Mouse (Mus musculus) telencephalon, adult 2 months (tissue): Measurements from ENCODE around the gene Hhat.

Experiments used
- DNase-seq: peaks from one replicate; pipeline ENCODE4 v3.0.0-alpha.2; 2011; ENCODE audit warnings: low read depth, low spot score

Gene Hhat

DNA sequence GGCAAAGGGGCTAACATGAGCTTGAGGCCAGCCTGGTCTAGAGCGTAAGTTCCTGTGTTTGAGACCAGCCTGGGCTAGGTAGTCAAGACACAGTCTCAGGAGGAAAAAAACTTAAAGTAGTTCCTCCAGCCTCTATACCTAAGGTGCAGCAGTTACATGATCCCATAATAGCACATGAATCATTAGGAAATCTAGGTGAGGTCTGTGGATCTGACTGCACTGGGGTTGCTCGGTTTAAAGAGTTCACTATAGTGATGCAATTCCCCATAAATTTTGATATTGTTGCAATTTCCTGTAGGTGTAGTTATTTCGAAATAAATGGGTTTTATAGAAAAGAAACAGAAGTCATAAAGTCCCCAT is 26.2 kb downstream of the Hhat start:
- no peak for DNase-seq

DNA sequence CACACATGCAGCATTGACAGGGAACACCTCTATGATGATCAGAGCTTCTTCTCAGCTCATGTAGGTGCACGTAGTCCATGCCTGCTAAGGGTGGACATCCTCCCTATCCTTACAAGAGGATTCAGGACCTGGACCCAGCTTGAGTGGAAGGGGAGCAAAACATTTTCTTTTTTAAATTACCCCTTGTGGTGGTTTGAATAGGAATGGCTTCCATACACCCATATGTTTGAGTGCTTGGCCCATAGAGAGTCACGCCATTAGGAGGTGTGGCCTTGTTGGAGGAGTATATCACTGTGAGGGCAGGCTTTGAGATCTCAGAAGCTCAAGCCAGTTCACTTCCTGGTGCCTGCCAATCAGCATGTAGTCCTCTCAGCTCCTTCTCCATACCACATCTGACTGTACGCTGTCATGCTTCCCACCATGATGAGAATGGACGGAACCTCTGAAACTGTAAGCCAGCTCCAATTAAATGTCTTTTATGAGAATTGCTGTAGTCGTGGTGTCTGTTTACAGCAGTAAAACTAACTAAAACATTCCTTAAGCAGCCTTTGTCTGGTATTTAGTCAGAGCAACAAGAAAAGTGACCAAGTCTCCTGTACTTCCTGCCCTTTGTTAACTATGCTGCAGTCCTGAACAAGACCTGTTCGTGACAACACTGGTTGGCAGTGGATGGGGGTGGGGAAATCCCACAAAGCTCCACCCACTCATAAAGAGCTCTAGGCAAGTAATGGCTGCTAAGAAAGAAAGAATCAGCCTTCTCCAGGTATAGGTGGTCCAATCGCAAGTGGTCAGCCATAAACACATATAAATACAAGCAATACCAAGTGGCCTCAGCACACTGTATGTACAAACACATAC is 28.4 kb downstream of the Hhat start:
- DNase-seq, result no peak

DNA sequence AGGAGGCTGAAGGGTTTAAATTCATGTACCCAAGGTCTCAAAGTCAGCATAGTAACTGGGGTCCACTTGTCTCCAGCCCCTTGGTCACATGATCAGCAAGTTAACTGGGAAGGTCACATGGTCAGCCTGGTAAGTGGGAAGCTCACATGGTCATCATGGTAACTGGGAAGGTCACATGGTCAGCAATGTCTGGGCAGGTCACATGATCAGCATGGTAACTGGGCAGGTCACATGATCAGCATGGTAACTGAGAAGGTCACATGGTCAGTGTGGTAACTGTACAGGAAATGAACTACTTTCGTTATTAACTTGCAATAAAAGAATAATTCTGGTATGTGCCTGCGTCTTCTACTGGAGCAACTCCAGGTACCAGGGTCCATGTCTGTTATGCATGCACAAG is 29.1 kb downstream of the Hhat start:
- no peak for DNase-seq

DNA sequence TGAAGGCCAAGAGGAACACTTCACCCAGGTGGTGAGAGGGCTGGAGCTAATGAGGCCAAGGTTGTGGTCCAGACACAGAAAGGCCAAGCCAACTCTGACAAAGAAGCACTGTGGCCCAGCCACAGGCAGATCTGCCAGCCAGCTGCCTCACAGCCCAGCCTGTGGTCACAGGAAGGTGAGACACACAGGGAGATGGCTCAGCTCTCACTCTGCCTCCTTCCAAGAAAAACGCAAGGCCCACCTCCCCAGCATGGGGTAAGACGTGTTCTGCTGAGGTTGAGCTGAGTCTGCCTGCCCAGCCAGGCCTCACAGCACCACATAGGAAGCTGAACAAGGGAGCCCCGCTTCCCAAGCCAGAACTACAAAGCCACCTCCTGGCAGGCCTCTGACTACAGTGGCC is 34.5 kb downstream of the Hhat start:
- DNase-seq, result no peak

DNA sequence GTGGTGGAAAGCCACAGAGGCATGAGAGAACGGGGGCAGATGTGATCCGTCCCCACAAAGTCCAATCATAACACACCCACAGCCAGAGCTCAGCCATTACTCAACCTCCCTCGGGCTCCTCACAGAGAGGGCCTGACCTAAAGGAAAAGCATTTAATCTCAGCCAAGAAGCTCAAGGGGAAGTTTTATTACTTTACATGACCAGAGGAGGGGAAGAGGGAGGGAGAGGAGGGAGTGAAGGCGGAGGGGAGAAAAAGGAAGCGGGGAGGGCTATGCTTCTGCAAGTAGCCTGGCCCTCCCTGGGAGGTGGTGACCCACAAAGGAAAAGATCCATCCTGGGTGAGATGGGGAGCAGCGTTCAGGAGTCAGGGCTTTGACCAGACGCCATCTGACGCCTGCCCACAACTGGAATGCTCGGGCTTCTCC is 35.0 kb downstream of the Hhat start:
- DNase-seq, result no peak

DNA sequence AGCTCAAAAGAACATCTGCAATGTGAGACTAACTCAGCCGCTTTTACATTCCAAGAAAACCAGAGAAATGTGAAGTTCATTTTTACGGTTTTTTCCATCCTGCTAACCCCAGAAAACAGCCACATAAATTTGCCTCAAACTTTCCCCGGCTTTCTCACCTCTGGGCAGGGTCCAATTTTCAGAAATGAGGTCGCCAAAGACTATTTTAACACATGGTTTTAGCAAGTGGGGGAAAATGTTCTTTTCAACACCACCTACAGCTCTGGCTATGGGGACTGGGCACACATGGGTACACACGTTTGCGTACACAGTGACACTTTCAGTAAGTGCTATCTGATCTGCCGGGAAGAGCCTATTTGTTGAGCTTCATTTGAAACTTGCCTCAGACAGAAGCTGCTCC is 40.5 kb downstream of the Hhat start:
- DNase-seq, result no peak

DNA sequence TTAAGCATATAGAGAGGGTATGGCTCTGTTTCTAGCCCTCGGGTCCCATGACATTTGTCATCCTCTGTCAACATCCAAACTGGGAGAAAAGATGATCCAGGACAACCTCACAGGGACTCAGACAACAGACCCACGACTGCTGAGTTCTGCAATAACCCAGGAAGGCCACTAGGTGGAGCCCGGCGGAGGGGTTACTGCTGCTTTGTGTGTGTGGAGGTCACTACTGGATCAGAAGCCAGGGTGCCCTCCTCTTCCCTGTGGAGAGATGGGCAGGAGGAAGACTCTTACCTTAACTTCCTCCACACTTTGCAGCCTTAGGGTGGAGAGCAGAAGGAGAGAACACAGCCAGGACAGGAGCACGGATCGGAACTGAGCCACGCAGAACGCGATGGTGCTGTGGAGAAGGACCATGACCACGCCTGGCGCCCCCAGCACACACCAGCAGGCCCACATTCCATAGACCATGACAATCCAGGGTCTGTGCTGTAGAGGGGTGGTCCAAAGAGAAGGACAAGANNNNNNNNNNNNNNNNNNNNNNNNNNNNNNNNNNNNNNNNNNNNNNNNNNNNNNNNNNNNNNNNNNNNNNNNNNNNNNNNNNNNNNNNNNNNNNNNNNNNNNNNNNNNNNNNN is 43.9 kb downstream of the Hhat start:
- no peak for DNase-seq

DNA sequence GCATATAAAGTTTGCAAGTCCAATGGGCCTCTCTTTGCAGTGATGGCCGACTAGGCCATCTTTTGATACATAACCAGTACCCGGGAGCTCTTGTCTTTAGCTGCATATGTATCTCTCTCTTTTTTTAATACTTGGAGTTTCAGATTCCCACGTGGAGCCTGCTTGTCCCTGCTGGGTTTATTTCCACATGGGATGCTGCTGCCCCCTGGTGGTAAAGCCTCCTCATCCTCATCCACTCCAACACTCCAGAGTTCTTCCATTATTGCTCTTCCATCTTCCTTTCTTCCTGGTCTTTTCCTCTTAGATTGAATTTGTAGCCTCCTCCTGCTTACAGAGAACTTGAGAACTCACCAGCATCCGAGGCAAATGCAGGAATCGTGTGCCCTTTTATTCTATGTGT is 48.9 kb downstream of the Hhat start:
- peak; percentile 44 for DNase-seq

DNA sequence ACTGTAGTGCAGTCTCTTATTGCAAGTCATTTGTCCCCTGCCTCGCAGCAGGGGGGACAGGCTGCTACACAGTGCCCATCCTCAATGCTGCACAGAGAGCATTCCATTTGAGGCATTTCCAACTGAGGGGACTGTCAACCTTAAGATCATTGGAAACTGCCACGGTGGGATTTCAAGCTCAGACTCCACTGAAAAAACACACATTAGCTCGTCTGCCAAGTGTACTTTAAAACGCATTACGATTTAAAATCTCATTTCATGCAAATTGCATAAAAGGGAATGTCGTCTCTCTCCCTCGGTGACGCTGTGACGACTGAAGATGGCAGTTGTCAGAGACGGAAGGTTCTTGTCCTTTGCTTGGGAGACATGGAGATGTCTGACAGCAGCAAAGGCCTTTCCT is 50.9 kb downstream of the Hhat start:
- no peak for DNase-seq

DNA sequence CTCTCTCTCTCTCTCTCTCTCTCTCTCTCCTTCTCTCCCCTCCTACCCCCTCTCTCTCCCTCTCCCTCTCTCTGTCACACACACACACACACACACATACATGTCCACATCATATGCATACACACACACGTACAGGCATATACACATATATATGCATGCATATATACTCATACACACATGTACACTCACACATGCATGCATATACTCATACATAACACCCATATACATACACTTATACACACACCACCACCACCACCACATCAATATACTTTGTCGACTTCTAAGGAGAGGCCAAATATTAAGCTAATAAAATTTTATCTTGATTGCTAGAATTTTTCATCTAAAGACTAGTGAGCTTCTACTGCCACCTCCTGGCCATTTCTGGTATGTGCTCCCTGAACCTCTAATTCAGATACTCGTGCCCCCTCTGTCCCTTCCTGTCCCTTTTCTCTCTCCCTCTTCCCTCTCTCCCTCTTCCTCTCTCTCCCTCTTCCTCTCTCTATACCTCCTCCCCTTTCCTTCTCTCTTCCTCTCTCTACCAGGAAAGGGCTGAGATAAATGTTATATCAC is 59.2 kb downstream of the Hhat start:
- no peak for DNase-seq

DNA sequence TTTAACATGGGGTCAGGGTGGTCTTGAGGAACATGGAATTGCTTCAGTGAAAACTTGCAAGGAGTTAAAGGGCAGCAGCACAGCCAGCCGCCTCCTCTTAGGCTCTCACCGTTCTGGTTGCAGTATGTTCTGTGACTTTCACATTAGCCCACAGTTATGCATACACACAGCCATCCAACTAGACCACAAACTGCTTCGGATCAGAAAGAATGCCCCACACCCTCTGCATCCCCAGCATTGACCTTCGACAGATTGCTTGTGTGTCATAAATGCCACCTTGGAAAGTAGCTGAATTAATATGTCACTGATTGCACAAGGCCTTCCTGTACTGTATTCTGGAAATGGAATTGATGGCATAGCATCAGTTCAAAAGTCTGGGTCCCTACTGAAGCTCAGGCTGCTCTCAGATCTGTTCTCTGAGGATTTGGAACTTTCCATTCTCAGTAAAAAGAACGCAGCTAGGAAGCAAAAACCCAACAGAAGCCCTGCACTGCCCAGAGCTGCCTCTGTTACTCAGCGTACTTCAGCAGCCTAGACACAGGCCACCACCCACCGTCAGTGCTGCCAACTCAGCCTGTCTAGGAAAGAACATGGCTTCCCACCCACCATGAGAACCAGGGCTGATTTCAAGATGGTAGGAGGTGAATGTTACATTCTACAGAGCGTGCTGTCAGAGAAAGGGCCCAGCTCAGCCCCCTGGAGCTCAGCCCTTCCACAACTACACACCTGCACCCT is 70.5 kb downstream of the Hhat start:
- no peak for DNase-seq

DNA sequence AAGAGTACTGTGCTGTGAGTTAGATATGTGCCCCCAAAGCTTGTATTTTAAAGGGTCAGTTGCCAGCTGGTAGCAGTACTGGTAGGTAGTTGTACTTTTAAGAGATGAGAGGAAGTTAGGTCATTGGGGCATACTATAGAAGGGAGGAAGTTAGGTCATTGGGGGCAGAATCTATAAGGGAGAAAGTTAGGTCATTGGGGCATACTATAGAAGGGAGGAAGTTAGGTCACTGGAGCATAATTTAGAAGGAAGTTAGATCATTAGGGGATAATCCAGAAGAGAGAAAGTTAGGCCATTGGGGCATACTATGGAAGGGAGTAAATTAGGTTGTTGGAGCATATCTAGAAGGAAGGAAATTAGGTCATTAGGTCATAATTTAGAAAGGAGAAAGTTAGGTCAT is 71.9 kb downstream of the Hhat start:
- no peak for DNase-seq

DNA sequence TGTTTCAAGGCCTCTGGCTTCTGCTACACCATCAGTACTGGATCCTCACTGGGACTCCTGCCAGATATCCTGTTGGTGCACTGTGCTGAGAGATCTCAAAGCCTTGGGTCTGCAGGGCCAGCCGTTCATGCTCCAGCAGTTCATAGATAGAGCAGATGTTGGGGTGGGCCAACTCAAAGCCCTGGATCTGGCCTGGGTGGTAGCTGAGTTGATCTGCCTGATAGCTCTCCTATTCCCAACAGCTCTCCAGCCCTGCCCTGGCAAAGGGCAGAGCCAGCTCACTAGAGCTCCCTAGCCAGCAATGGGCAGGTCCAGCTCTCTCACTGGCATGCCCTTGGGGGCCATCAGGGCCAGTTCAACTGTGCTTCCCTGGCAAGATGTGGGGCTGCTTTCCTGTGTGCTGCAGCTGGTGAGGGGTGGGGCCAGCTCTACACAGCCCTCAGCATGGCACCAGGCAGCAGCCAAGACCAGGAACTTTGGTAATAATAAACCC is 74.6 kb downstream of the Hhat start:
- no peak for DNase-seq

DNA sequence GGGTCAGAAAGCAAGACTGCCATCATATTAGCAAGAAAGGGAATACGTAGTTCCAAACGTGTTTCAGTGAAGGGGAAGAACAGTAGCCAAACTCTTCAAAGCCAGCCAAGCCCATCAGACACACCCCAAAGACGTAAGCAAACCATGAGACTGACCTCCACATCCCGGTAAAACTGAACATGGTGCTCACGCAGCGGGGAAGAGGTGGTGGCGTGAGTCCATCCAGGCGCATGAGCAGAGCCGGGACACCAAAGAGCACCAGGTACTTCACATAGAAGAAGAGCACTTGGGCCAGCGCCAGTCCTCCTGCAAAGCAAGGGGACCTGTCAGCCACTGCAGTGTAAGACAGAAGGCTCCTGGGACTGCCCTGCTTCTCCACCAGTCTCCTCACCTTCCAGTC is 77.4 kb downstream of the Hhat start:
- no peak for DNase-seq

DNA sequence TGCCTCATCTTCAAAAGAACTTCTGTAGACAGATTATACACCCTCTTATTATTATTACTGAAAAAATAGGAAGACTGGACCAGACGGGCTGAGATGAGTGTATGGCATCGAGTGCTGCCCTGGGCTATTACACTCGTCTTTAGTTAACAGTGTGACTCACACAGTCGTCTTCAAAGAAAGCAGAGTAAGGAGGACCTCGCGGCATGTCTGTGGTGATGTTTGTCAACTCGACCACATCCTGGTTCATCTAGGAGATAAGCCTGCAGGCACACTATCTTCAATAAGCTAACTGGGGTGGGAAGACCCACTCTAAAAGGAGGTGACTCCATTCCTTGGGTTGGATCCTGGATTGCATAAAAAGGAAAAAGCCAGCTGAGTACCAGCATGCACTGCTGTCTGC is 78.0 kb downstream of the Hhat start:
- DNase-seq, result no peak

DNA sequence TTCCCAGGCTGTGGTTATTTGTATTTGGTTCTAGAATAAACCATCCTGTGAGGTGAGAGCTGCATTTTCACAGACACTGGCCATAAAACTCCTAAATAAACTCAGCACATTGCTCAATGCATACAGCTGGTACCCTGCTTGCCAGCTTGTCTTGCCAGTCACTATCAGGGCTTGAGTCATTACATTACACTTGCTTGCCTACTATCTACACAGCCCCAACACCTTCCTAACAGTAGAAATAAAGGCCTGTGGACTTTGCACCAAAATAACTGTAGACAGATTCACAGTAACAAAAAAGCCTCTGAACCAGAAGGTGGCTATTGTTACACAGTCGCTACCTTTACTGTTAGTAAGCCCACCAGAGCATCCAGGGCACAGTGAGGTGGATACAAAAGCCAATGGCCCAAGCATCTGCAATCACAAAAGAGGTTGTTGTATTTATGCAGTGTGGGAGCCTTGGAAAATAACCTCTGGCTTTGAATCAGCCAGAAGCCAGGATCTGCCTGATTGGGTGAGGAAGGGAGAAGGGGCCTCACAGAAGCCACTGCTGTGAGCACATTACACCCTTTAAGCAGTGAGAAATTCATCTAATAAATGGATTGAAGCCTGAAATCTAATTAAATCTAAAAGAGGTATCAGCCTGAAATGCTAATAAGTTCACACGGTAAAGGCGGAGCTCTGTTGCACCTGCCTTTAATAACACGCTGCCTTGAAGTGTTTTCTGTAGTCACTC is 88.6 kb downstream of the Hhat start:
- no peak for DNase-seq

DNA sequence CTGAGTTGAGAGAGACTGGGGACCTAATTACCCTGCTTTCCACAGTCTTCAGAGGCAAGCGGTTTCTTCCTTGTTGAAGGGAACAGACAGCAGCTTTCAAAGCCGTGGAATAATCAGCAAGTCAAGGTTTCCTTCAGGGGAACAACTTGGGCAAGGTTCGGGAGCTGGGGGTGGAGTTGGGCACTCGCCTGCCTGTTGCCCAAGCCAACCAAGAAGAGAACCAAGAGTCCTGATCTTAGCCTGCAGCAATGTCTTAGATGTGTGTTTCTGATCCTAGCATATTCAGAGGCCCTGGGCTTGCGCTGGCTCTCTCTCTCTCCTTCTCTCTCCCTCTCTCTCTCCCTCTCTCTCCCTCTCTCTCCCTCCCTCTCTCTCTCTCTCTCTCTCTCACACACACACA is 93.8 kb downstream of the Hhat start:
- DNase-seq, result no peak

DNA sequence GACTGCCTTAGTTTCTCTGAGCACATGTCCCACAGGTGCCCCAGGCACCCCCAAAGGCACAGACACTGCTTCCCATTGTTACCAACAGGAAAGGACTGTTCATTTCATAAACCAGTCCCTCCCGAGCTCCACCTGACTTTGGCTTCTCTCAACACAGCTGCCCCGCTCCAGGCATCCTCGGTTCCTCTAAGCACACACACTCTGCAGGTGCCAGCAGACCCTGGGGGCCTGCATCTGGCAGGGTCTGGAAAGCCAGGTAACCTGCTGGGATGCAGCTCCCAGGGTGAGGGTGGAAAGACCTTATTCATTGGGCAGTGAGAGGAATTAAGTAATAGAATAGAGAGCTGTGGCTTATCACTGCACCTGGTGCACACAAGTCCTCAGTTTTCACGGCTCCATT is 107.4 kb downstream of the Hhat start:
- no peak for DNase-seq

DNA sequence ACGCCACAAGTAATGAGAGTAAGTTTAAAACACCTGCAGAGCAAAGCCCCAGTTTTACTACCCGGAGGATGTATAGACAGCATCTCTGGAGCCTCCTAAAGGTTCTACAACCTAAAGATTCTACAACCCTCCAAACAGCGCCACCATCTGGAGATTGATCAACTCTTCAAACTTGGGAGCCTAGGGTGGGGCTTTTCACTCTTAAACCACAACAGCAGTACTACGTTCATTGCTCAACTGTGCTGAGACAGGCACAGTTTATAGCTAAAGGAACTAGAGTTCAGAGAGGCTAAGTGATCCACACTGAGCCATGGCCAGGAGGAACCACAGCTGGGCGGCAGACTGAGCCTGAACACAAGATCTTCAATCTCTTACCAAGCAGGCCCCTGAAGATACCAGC is 107.9 kb downstream of the Hhat start:
- no peak for DNase-seq

DNA sequence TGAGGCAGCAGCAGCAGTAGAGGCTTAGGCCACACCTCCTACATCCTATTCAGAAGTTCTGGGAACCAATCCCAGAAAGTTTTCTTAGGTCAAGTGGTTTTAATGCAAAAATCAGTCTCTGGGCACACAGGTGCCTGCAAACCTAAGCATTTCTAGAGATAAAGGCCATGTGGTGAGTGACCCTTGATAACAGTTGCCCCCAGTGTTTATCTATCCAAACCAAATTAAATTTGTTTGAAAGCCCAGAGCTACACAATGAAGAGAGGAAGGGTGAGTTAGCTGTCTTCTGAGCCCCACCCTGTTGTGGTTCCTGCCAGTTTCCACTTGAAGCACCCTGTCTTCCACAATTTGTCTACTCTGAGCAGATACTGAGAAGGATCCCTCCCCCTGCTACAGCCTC is 109.4 kb downstream of the Hhat start:
- DNase-seq, result no peak

DNA sequence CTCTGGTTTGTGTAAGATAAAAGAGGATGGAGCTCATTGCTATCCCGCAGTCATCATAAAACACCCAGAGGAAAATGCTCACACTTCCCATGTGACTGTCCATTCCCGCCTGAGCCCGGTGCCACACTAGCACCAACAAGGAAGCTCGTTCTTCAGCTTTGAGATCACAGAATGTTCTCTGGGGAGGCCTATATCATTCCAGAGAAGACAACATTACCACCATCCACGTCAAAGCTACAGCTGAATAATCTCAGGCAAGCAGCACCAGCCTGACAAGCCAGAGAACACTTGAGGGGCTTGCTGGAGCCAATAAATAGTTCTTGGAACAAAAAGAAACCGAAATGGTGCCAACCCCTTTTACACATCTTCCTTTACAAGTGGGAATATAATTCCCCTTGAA is 113.6 kb downstream of the Hhat start:
- DNase-seq, result no peak
